Mouse (Mus musculus) 3T3-L1 (cell line): ENCODE measurements around the gene Bod1l.

Experiments used
- DNase-seq: peaks from one replicate; pipeline ENCODE4 v3.0.0-alpha.2; 2015; ENCODE audit warnings: low read depth, low spot score

The Bod1l gene

GRCm38 (mm10) chr5:41758671-41759639 is 85.2 kb downstream of the Bod1l start:
- no peak for DNase-seq

GRCm38 (mm10) chr5:41757338-41757737 is 86.8 kb downstream of the Bod1l start:
- DNase-seq: no peak

DNA sequence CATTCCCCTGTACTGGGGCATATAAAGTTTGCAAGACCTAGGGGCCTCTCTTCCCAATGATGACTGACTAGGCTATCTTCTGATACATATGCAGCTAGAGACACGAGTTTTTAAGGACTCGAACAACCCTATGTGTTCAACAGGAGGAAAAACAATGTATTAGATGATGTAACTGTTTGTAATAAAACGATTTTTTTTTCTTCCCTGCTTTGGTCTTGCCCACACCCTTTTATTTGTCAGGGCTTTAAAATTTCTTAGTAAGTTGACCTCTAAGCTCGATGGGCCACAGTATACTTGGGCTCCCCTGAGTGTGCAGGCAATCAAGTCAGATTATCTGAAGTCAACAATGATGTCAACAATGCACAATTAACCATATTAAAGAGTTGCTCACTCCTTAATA is 87.7 kb downstream of the Bod1l start:
- DNase-seq: no peak

GRCm38 (mm10) chr5:41755373-41755960 is 88.6 kb downstream of the Bod1l start:
- DNase-seq: no peak

- no peak for DNase-seq
Observed at GRCm38 (mm10) chr5:41754836-41755235, 89.3 kb downstream of the Bod1l start.

GRCm38 (mm10) chr5:41754226-41754775 is 89.8 kb downstream of the Bod1l start:
- DNase-seq: no peak

GRCm38 (mm10) chr5:41752721-41753120 is 91.4 kb downstream of the Bod1l start:
- DNase-seq: no peak

GRCm38 (mm10) chr5:41744898-41745780 is 99.0 kb downstream of the Bod1l start:
- DNase-seq: no peak

DNA sequence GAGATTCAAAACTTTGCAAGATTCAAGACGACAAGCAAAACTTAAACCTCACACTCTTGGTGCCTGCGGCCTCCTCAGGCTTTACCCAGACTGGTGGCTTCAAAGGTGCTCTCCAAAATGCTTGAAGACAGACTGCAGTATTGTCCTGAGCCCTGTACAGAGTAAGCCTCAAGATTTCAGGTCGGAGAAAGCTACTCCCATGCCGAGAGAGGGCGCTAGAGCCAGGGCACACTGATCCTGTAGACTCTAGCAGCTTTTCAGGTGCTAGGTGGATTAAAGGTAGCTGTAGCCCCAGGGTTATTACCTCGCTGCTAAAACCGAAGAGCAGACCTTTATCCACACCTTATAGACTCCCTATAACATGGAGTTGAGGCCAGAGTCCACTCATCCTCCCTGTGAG is 99.9 kb downstream of the Bod1l start:
- no peak for DNase-seq

- DNase-seq: no peak
Observed at GRCm38 (mm10) chr5:41738817-41739216, 105.3 kb downstream of the Bod1l start.
